Mouse (Mus musculus) cerebellum, adult 9-11 months (tissue): ENCODE results near the gene Ugt1a1.

Source experiments
- DNase-seq: peaks from one replicate; pipeline ENCODE4 v3.0.0; 2022

The Ugt1a1 gene

DNA sequence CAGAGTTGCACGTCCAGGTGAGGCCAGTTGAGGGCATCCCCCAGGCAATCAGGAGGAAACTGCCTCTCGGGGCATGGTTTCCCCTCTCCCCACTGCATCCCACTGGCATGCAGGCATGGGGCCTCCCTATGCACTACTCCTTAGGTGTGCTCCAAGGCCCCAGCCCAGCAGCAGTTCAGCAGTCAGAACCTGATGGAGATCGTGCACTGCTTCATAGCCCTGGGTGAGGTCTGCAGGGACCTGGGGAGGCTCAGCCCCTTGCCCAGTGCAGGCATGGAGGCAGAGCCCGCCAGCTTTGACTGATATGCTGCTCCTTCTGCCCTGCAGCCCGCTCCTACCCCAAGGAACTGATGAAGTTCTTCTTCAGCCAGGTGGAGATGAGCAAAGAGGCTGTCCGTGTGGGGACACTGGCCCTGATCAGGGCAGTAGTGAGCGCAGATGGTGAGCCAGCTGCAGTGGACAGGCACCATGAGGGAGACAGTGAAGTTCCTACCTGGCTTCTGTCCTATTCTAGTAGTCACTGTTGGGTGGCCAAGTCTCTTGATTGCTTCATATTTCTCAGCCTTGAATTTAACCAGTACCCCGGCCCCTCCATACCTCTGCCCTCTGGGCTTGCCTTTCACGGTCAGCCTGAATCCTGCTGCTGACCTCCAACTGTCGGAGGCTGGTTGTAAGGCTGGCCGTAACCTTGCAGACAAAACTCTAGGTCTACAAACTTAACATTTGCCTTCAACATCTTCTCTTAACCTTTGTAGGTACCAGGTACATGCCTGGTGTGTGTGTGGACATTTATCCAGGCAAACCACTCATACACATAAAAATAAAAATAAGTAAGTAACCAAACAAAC lies 23.5 kb downstream of the Ugt1a1 start:
- DNase-seq = no peak

DNA sequence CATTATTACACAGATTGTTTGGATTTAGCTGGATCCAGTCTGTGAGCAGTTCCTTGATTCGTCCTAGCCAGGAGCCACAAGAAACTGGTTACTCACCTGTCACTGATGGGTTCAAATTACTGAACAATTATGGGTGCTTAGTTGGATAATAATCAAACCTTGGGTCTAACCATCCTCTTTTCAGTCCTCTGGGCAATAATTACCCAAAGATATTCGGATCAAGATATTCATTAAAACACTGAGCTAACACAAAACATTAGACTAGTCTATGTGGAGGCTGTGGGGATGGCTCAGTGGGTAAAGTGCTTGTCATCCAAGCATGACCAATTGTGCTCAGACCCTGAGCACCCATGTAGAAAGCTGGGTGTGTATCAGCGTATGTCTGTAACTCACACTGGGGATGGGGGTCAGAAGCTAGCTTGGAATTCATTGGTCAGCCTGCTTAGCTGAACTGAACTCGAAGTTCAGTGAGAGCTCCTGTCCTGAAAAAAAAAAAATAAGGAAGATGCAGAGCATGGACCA lies 24.2 kb downstream of the Ugt1a1 start:
- no peak for DNase-seq

DNA sequence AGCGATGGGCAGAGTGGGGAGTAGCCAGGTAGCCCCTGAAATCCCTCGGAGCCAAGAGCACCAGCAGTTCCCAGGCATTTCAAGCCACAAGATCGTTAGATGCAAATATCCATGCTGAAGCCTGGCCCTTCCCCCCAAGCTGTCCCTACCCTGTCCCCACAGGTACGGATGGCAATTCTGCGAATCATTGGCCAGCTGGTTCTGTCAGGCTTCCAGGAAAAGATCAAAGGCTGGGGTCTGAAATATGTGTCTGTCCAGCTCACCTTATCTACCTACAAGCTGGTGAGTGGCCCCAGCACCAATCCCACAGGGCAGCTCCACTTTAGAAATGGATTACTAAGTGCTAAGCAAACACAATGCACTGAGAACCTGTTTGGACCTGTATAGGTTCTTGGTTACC lies 25.6 kb downstream of the Ugt1a1 start:
- no peak for DNase-seq

DNA sequence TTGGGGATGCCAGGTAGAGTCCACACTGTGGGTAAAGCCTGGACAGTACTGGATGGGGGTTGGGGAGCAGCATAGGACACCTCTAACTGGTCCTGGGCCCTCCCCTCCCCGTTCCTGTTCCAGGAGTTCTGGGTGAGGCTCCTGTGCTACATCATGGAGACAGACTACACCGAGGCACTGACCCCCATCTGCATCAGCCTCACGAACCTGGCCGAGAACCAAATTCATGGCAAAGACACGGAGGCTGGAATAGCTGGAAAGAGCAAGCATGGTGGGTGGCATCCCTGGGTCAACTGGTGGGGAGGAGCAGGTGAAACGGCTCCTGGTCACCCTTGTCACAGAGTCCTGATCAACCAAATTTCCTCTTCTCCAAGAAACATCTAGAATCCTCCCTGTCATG lies 27.0 kb downstream of the Ugt1a1 start:
- no peak for DNase-seq

DNA sequence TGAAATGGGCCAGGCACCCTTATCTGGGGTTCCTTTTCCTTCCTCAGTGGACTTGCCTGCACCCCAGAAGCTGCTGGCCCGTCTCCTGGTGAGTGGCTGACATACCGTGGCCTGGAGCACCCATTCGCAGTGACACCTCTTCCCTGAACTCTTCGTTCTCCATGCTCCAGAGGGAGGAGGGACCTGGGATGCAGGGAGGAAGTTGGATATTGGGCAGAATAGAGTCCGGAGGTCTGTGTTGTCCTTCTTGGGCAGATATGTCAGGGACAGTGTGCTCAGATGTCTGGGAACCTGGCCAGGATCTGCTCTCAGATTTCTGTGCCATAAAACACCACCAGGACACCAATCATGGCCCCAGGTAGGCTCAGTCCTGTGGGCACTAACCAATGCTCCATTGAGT lies 28.3 kb downstream of the Ugt1a1 start:
- DNase-seq = no peak

DNA sequence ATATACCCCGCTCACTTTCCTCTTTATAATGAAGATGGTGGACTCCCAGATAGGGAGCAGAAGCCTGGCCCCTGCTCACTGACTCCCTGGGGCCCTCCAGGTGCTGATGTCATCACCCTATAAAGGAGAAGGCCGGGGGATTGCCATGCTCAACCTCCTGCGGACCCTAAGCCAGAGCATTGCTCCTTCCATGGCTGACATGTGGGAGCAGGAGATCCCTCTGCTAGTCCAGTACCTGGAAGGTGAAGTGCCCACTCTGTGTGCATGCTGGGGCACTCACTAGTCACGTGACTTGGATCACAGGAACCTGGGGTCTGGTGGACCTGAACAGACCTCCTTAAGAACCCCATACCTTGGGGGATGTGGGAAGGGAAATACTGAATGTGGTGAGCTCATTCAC lies 28.8 kb downstream of the Ugt1a1 start:
- no peak for DNase-seq

DNA sequence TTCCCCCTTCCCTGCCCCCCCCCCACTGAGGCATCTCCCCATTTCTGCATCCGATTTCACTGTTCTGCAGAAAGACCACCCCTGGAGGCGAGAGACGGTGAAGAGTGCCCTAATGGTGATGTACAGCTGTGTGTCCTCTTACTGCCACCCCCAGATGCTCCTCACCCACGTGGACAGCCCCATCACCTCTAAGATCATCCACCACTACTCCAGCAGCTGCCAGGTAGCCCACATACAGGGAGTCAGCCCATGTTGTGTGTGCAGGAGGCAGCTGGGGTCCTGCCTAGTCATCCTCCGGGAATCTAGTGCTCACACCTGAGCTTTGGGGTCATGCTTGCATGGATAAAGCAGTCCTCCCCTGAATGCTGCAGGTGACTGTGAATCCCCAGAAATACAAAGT lies 32.1 kb downstream of the Ugt1a1 start:
- no peak for DNase-seq

DNA sequence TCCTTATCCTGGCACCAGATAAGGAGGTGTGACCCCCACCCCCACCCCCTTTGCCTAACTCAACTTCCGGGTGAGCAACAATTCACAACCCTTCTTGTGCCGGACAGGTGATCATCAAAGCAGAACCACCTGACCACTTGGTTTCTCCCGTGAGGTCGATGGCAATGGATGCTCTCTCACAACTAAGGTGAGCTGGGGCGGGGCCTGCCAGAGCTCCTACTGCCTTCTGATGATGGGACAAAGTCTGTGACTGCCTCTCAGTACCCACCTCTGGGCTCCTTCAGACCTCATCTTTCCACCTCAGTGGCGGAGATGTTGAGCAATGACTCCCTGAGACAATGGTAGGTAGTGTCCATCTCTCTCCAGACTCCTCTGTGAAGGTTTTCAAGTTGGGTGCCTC lies 34.1 kb downstream of the Ugt1a1 start:
- no peak for DNase-seq

DNA sequence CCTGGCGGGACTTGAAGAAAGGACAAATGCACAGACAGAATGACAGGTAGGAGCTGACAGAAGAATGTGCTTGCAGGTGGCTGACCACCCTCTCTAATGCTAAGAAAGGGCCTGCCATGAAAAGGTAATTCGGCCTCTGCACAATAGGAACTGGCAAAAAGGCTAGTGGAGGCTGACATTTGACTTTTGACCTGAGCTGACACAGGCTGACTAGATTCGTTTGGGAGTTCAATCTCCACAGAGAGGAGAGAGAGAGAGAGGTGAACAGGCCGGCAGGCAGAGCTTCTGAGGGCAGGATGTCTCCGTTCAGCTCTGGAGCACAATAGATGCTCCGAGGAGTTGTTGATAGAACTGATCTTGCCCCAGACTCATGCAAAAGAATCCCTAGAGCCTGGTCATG lies 34.6 kb downstream of the Ugt1a1 start:
- DNase-seq = no peak

DNA sequence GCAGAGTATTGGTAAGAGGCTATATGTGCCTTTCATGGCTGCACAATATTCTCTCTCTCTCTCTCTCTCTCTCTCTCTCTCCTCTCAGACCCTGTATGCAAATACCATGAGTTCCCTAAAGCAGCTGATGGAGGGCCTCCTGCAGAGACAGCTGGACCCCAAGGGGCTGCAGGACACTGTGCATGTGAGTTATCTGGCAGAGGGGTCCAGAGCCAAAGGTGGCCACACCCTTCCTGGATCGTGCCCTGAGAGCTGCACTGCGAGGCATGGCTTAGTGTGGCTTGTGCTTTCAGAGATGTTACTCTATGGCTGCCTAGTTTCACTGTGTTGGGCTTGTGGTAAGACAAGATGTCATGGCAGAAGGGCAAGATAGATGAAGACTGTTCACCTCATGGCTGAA lies 35.9 kb downstream of the Ugt1a1 start:
- no peak for DNase-seq

DNA sequence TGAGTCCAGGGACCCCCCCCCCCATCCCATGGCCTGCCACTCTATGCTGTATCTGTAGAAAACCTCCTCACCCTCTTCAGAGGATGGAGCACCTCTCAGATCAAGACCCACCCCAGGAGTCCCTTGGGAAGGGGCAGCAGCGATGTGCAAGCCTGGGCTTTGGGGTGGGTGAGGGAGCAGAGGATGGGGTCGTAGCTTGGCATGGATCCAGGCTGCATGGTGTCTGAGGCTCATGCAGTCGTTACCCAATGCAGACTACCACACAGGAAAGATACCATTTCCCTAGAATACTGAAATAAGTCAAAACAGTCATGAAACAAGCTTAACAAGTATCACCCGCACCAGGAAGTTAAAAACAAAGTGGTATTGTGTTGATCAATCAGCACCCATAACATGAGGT lies 36.9 kb downstream of the Ugt1a1 start:
- no peak for DNase-seq

DNA sequence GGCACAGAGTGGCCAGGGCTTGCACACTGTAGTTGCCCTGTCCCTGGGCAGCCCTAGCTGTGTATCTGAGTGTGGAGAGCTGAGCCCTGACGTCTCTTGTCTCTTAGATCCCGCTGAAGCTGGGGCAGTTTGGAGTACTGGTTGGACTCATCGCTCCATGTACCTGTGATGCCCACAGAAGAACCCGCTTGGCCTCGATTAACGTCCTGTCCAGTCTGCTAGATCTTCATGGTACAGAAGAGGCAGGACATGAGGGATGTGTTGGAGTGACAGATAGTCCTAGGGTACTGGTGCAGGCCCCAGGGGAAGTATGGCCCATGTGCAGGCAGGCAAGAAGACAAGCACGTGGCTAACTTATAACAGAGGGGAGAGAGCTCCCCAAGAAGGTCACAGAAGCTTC lies 37.8 kb downstream of the Ugt1a1 start:
- DNase-seq = no peak

DNA sequence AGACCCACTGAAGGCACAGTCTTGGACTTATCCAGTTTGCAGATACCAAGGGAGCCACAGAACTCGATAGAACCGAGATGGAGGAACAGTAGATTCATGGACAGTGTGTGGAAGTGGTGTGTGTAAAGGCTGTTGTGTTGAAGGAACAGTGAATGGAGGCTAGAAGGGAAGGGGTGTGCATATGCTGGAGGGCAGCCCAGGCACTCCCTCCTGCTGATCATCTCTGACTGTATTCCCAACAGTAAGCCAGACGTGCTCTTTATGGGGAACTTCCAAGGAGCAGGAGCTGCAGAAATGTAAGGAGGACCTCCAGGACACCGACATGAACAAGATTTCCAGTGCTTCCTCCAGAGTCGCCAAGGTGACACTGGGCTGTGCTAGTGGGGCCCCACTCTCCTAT lies 38.3 kb downstream of the Ugt1a1 start:
- DNase-seq = no peak

DNA sequence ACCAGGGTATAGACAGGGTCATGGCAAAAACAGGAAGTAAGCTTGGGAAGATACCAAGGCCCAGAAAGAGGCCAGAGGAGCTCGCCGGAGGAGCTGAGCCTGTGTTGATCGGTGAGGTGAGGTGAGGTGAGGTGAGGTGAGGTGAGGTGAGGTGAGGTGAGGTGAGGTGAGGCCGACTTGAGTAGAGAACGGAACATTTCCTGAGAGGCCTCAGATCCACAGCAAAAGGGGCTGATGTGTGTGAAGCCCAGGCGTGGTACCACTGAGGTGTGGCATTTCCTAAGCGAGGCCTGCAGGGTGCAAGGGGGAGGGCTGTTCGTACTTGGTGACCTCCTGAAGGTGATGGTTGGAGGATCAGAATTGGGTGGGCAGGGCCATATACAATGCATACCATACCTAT lies 41.3 kb downstream of the Ugt1a1 start:
- no peak for DNase-seq

DNA sequence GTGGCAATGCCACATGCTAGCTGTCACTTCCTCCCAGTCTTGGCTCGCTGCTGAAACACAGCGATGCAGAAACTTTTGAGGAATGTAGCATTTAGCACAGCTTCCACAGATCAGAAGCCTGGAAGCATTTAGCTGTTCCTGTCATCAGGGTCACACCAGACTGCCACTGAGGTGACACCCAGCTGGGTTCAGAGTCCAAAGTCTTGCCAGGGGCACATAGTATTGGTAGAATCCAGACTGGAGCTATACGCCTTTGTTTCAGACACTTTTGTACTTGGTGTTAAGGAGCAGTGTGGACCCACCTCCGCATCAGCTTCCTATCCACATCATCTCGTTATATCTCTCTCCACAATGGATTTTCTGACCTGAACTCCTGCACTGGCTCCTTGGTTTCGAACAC lies 41.8 kb downstream of the Ugt1a1 start:
- no peak for DNase-seq

DNA sequence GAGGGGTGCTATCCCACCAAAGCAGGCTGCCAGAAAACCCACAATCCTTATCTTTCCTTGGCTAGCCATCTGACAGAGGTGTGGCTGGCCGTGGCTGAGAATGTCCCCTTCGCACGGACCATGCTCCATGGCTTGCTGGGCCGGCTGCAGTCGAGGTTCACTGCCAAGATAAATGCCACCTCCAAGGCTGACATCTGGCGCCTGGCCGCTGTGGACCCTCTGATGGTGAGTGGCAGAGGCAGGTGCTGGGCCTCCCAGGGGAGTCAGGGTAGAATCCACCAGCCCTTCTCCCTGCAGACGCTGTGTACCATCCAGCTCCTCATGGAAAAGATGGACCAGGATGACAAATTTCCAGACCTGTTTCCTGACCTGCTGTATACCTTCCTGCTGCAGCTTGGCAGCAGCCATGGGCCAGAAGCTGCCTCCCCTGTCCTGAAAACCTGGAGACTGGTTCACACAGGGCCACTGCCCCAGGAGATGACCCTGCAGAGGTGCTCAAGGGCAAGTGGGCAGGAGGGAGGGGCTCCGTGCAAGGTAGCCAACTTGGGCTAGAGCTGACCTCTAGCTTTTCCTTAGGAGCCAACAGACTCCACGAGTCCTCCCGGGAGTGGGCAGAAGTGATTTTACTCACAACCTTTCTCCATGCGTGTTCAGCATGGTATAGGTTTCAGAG lies 43.2 kb downstream of the Ugt1a1 start:
- DNase-seq = peak; percentile 47

DNA sequence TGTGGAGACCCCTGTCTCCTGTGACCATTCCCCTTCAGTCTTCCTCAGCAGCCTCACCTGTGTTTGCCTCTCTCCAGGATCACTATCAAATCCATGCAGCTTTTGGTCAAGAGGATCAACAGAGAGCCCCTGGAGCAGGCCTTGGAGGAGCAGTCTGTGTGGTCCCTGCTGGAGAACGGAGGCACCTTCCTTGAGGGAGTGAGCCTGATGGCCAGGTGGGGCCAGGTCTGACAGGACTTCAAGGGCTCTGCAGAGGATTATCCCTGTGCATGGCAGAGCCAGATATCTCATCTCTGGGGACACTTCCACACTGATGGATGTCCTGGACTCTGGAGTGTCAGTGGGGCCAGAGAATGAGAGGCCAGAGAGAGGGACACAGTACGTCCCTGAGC lies 43.7 kb downstream of the Ugt1a1 start:
- no peak for DNase-seq

DNA sequence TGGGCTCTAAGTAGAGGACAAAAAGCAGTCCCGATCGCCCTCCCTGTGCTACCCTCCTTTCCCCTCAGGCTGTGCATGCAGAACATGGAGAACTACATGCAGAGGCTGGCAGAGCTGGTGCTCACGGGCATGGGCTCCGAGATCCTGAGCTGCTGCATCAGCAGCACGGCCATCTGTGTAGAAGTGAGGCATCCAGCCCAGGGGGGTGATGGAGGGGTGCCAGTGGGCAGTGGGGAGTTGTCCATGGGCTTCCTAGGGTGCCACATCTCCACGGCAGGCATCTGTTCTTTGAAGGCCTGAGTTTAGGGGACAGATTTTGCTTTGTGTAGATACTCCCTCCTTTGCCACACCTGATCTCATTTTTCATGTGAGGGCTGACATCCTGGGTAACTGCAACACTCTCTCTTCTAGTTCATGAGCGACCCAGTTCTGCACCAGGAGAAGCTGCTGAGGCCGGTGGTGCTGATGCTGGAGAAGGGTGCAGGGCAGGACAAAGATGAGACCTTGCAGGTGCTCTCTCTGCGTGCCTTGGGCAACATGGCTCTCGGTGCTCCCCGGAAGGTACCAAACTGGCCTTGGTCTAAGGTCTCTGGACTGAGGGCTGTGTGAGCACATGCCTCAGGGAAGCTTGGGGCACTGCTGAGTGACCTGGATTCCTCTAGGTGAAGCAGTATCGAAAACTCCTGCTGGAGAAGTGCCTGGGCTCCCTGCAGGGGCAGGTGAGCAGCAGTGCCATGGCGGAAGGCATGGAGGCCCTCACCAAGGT lies 44.4 kb downstream of the Ugt1a1 start:
- DNase-seq = peak; percentile 62

DNA sequence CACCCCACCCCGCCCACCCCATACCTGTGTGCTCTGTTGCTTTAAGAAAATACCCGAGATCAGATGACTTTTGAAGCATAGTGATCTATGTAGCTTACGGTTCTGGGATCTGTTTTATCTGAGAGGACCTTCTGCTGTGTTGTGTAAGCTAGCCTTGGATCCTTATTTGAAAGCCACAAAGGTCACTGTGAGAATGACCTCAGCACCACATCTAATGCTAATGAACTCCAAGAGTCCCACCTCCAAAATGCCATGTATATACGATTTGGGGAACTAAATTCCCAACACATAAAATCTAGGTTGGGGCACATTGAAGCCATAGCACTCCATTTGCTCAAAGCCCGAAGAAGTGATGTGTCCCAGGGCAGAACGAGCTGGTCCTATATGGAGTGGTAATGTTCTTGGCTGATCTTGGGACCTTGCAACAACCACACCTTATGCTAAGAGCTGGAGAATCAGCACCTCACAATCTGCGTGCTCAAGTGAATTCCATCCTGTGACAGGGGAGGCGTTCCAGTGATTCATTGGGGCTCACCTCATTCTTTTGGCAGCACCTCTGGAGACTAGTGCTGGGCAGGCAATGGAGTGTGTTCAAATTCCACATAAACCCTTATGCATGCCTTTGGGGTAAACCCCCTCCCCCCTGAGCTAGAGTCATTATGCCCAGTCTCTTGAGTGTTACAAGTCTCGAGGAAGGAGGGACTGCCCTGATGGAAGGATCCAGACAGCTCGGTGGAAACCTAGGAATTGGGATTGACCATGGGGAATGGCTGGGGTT lies 45.3 kb downstream of the Ugt1a1 start:
- DNase-seq = no peak

DNA sequence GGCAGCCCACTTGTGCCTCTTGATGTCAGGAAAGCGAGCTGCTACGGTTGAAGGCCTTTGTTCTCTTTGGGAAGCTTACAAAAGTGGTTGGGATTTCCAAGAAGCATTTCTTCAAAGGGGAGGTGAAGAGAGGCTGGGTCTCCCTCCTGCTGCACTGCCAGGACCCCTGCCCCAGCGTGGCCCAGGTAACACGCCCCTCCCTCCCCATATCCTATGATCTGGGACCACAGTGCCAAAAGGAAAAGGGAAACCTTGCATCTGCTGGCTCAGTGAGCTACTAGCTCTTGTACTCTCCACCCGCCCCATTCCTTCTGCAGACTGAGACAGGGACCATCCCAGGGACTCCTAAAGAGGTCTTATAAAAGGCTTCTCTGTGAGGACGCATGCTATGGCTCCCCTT lies 45.9 kb downstream of the Ugt1a1 start:
- DNase-seq = no peak

DNA sequence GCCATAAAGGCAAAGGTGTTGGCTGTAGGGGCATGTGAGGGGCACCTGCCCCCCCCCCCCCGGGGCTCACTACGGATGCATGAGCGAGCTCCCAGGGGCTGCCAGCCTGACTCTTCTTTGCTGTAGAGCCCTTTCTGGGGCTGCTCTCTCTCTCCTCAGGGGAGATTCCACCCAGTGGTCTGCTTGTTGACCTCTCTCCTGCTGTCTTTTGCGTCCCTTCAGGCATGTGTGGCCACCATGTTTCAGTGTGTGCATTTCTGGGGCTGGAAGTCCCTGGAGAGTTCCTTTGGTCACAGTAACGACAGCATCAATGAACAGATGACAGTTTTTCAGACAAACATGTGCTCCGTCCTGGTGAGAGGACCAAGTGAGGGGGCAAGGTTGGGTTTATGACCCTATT lies 46.6 kb downstream of the Ugt1a1 start:
- no peak for DNase-seq

DNA sequence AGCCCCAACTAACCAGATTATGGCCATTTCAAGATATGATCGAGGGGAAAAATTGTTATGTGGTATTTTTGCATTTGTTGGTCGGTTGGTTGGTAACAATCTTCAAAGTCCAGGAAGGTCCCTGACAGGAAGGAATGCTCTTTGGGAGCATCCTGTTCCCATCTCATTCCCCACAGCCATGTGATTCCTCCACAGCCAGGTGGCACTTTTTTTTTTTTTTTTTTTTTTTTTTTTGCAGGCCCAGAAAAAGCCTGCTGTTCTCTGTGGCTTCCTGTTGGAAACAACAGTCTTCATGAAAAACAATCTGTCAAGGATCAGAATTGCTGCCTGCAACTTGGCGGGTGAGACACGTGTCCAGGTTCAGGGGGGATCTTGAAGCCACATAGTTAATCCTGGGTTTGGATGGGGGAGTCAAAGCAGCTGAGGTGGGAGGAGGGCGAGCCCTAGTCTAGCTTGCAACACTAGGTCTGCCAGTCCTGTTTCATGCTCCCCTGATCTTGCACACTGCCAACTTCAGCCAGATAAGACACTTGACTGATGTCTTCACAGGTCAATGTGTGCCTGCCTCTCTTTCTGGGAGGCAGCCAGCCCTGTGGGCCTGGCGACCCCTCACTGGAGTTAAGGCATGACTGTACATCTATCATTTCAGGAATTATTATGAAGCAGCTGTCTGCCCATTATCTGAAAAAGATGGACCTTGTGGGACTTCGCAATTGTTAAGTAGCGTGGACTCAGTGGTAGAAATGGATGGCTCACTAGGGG lies 47.3 kb downstream of the Ugt1a1 start:
- DNase-seq = peak; percentile 64
